ENCODE assay signal across 8 mouse cellular contexts in genomic region chr9:114731871-114732682, GRCm38 (mm10). TPM values are rescaled to one million over a fixed set of nuclear protein-coding genes. Genes with fewer than 3 reads are reported as not detected.
DNase-seq lines count a peak whose midpoint lies in the region; ATAC-seq and TF ChIP-seq lines count a peak whose summit lies in the region.

No protein-coding gene starts in this region.

- no peaks in the 10 kb centered on the region for H3K36me3 ChIP-seq in heart, embryonic 14.5 days (ENCODE audit: control insufficient read depth, insufficient read depth, low read length)
- H3K36me3 ChIP-seq in MEL (ENCODE audit: control insufficient read depth in 1 of 2, insufficient read depth in 2 of 2, low read length in 2 of 2), result peaks cover 0 to 25% of the 10 kb centered on the region in 2 experiments; a peak in 2 of 4 replicates
- no peaks in the 10 kb centered on the region for H3K36me3 ChIP-seq in lung, postnatal 0 days (ENCODE audit: insufficient read depth, low read length)

- intact Hi-C loops in heart, postnatal 25 days (cut with DNase I), result loop anchor here (2.0 kb wide), 1 partner anchor 43 kb away; the partner anchor contains the start of gene Dync1li1

- peak overlapping the region; percentile 93 for H3K9ac ChIP-seq in heart, embryonic 14.5 days (ENCODE audit: low read length)
- peak overlapping the region; percentile 77 for H3K9ac ChIP-seq in MEL (ENCODE audit: control insufficient read depth, low read depth, low read length, poor library complexity, severe bottlenecking)
- peak overlapping the region; percentile 68 for H3K9ac ChIP-seq in lung, postnatal 0 days (replicated peaks; ENCODE audit: low read depth)

- ATAC-seq in heart, embryonic 14.5 days (ENCODE audit: insufficient number of reproducible peaks, insufficient read depth, low FRiP score, low read depth), result no peak
- 0 out of 2 replicates have a peak, but pooled peaks have one; percentile 11 for ATAC-seq in granulocyte monocyte progenitor cell, adult 5-6 weeks (replicated peaks; ENCODE audit: poor library complexity, severe bottlenecking)
- no peak for ATAC-seq in lung, postnatal 0 days
- no peak for ATAC-seq in monocyte, adult 5-6 weeks (replicated peaks; ENCODE audit: insufficient number of reproducible peaks, low FRiP score, low TSS enrichment, poor library complexity, severe bottlenecking)
- no peak for ATAC-seq in cerebellum, adult (ENCODE audit: insufficient number of reproducible peaks, low FRiP score, low TSS enrichment)

- H3K27ac ChIP-seq in heart, embryonic 14.5 days (replicated peaks in 1 of 2; ENCODE audit: control insufficient read depth in 1 of 2, insufficient read depth in 1 of 2, low read depth in 2 of 2, low read length in 2 of 2), result peak overlapping the region in 1 of 2 experiments; percentile 91; a peak in 1 of 4 replicates
- peak overlapping the region; percentile 80 for H3K27ac ChIP-seq in MEL (ENCODE audit: control insufficient read depth, low read depth, low read length)
- peak overlapping the region; percentile 96 for H3K27ac ChIP-seq in lung, postnatal 0 days (ENCODE audit: low read length)

- peaks cover 25% of the 10 kb centered on the region for H3K79me2 ChIP-seq in MEL (ENCODE audit: control insufficient read depth, insufficient read depth, low read length, poor library complexity)

- H3K9me3 ChIP-seq in heart, embryonic 14.5 days (ENCODE audit: control insufficient read depth, low read length), result no peaks in the 10 kb centered on the region
- no peaks in the 10 kb centered on the region for H3K9me3 ChIP-seq in MEL (replicated peaks; ENCODE audit: insufficient read depth, low read length)
- no peaks in the 10 kb centered on the region for H3K9me3 ChIP-seq in lung, postnatal 0 days (ENCODE audit: low read length)

- 0 out of 4 replicates have a peak, but pooled peaks of 1 of the 2 experiments have one; percentile 13 for TF ChIP-seq EP300 in MEL (IDR thresholded peaks at IDR 0.05; ENCODE audit: low read depth in 1 of 2, low read length in 2 of 2)
- no peak for TF ChIP-seq EP300 in lung, postnatal 0 days (IDR thresholded peaks at IDR 0.05)

- peak overlapping the region; percentile 80 for H3K4me2 ChIP-seq in heart, embryonic 14.5 days (ENCODE audit: low read length)
- peak overlapping the region; percentile 75 for H3K4me2 ChIP-seq in lung, postnatal 0 days (replicated peaks; ENCODE audit: low read depth, low read length)

- no peaks in the 10 kb centered on the region for H3K27me3 ChIP-seq in heart, embryonic 14.5 days (ENCODE audit: control insufficient read depth, insufficient read depth, low read length)
- H3K27me3 ChIP-seq in MEL (ENCODE audit: control insufficient read depth in 1 of 2, insufficient read depth in 2 of 2, low read length in 2 of 2), result no peaks in the 10 kb centered on the region
- no peaks in the 10 kb centered on the region for H3K27me3 ChIP-seq in lung, postnatal 0 days (replicated peaks; ENCODE audit: insufficient read depth, low read length)

- H3K4me3 ChIP-seq in heart, embryonic 14.5 days (ENCODE audit: control insufficient read depth in 1 of 2, insufficient read depth in 1 of 2, low read depth in 1 of 2, low read length in 2 of 2), result peak overlapping the region; percentile 79 to 89
- H3K4me3 ChIP-seq in MEL (ENCODE audit: control insufficient read depth in 1 of 2, insufficient read depth in 1 of 2, low read depth in 2 of 2, low read length in 2 of 2), result peak overlapping the region; percentile 72 to 93
- H3K4me3 ChIP-seq in lung, postnatal 0 days (ENCODE audit: low read depth, low read length), result peak overlapping the region; percentile 72

- peaks cover 21 to 43% of the 10 kb centered on the region in 2 experiments for H3K4me1 ChIP-seq in heart, embryonic 14.5 days (ENCODE audit: control insufficient read depth in 2 of 2, insufficient read depth in 2 of 2, low read length in 2 of 2)
- H3K4me1 ChIP-seq in MEL (ENCODE audit: control insufficient read depth in 1 of 2, insufficient read depth in 2 of 2, low read length in 2 of 2), result peaks cover 6 to 23% of the 10 kb centered on the region in 2 experiments
- 0 out of 2 replicates have a peak, but pooled peaks cover 15% of the 10 kb centered on the region for H3K4me1 ChIP-seq in lung, postnatal 0 days (ENCODE audit: insufficient read depth, low read depth, low read length)

- TF ChIP-seq RAD21 in MEL (IDR thresholded peaks at IDR 0.05; ENCODE audit: low read depth, low read length), result no peak

- 59% methylated on average over 12 of the region's 12 CpGs for WGBS in heart, embryonic 14.5 days
- 55% methylated on average over 12 of the region's 12 CpGs for WGBS in lung, postnatal 0 days

- no peak for TF ChIP-seq CTCF in MEL (IDR thresholded peaks at IDR 0.05 in 2 of 3, conservative IDR thresholded peaks at IDR 0.05 in 1 of 3; ENCODE audit: control insufficient read depth in 1 of 3, insufficient read depth in 1 of 3, low read depth in 2 of 3, low read length in 3 of 3, poor library complexity in 1 of 3, severe bottlenecking in 1 of 3)
- no peak for TF ChIP-seq CTCF in lung, postnatal 0 days (IDR thresholded peaks at IDR 0.05)

- no peak for DNase-seq in heart, postnatal 25 days (ENCODE audit: low spot score)
- DNase-seq in MEL (ENCODE audit: low read depth, low spot score), result peak; percentile 77
- no peak for DNase-seq in lung, postnatal 0 days (ENCODE audit: low spot score)
- DNase-seq in thymus, postnatal 0 days (ENCODE audit: low spot score), result peak; percentile 56

- TF ChIP-seq POLR2A in MEL (IDR thresholded peaks at IDR 0.05; ENCODE audit: control insufficient read depth in 1 of 2, insufficient read depth in 1 of 2, low read depth in 1 of 2, low read length in 2 of 2, poor library complexity in 1 of 2), result no peak

TF ChIP-seq in MEL, 35 proteins besides CTCF, POLR2A, EP300 and RAD21:
- TF ChIP-seq SMC3 (IDR thresholded peaks at IDR 0.05; ENCODE audit: low read depth, low read length) (no peak), HCFC1 (IDR thresholded peaks at IDR 0.05; ENCODE audit: low read depth, low read length) (peak; percentile 59; the same call in 1 of the 2 replicates), KAT2A (conservative IDR thresholded peaks at IDR 0.05; ENCODE audit: low read depth, low read length) (no peak), ELF1 (IDR thresholded peaks at IDR 0.05; ENCODE audit: low read depth, low read length) (no peak), MYC (IDR thresholded peaks at IDR 0.05; ENCODE audit: low read depth, low read length) (peak; percentile 39; the same call in 1 of the 2 replicates), NRF1 (IDR thresholded peaks at IDR 0.05; ENCODE audit: insufficient read depth, low read depth, low read length, poor library complexity, severe bottlenecking) (peak; percentile 53; the same call in 1 of the 2 replicates), GATA1 (IDR thresholded peaks at IDR 0.05; ENCODE audit: low read depth, low read length) (no peak), TBP (IDR thresholded peaks at IDR 0.05; ENCODE audit: low read depth, low read length) (no peak), USF2 (IDR thresholded peaks at IDR 0.05; ENCODE audit: borderline replicate concordance in 1 of 2, insufficient read depth in 1 of 2, low read depth in 1 of 2, low read length in 2 of 2) (no peak)

RNA-seq across cellular contexts. Expression of gene Cmtm6, which starts 1.2 kb away (rescaled TPM):
- 41.9 and 45.2 TPM in 2 replicates for polyA plus RNA-seq in heart, embryonic 14.5 days (2014; fragmentation: Nextera tagmentation; extraction: Ambion mirVana)
- total RNA-seq in heart, postnatal 25 days (2021), result 10 to 100 TPM; 23.4 to 27.2 TPM
- 17.6 and 21.0 TPM in 2 replicates for total RNA-seq in MEL (2012; rRNA removed)
- 10 to 100 TPM in 1 of 2 experiments, not detected in 1; 21.7 TPM for polyA plus RNA-seq in MEL (2012; ENCODE audit: insufficient read depth in 1 of 2, insufficient read length in 2 of 2, low read depth in 1 of 2, low replicate concordance in 2 of 2, missing spikeins in 1 of 2)
- total RNA-seq in granulocyte monocyte progenitor cell, adult 5-6 weeks (2014; fragmentation: Nextera tagmentation), result 26.2 and 30.5 TPM in 2 replicates
- 46.7 and 50.0 TPM in 2 replicates for total RNA-seq in granulocyte monocyte progenitor cell, adult 5-6 weeks (2017)
- polyA plus RNA-seq in lung, postnatal 0 days (2015; fragmentation: Nextera tagmentation; extraction: Ambion mirVana), result 85.5 and 88.8 TPM in 2 replicates
- polyA plus RNA-seq in thymus, postnatal 0 days (2015; fragmentation: Nextera tagmentation; extraction: Ambion mirVana), result 92.2 and 93.4 TPM in 2 replicates
- total RNA-seq in monocyte, adult 5-6 weeks (2017), result 131 to 163 TPM (median 138 TPM) in 3 replicates

RNA-seq across cellular contexts. Expression of gene Dync1li1, which starts 43.5 kb away (rescaled TPM):
- polyA plus RNA-seq in heart, embryonic 14.5 days (2014; fragmentation: Nextera tagmentation; extraction: Ambion mirVana), result 80.1 and 82.5 TPM in 2 replicates
- total RNA-seq in heart, postnatal 25 days (2021), result 10 to 100 TPM; 72.6 to 75.8 TPM
- 35.2 TPM in 2 replicates for total RNA-seq in MEL (2012; rRNA removed)
- 10 to 100 TPM in 1 of 2 experiments, not detected in 1; 40.0 TPM for polyA plus RNA-seq in MEL (2012; ENCODE audit: insufficient read depth in 1 of 2, insufficient read length in 2 of 2, low read depth in 1 of 2, low replicate concordance in 2 of 2, missing spikeins in 1 of 2)
- 23.6 and 32.6 TPM in 2 replicates for total RNA-seq in granulocyte monocyte progenitor cell, adult 5-6 weeks (2014; fragmentation: Nextera tagmentation)
- total RNA-seq in granulocyte monocyte progenitor cell, adult 5-6 weeks (2017), result 44.0 and 45.1 TPM in 2 replicates
- 44.5 and 48.1 TPM in 2 replicates for polyA plus RNA-seq in lung, postnatal 0 days (2015; fragmentation: Nextera tagmentation; extraction: Ambion mirVana)
- 43.0 and 51.4 TPM in 2 replicates for polyA plus RNA-seq in thymus, postnatal 0 days (2015; fragmentation: Nextera tagmentation; extraction: Ambion mirVana)
- total RNA-seq in monocyte, adult 5-6 weeks (2017), result 66.7 to 93.5 TPM (median 91.6 TPM) in 3 replicates

RNA-seq across cellular contexts. Expression of gene Cmtm7, which starts 49.6 kb away (rescaled TPM):
- polyA plus RNA-seq in heart, embryonic 14.5 days (2014; fragmentation: Nextera tagmentation; extraction: Ambion mirVana), result 85.2 and 122 TPM in 2 replicates
- 10 to 100 TPM; 14.0 to 14.1 TPM for total RNA-seq in heart, postnatal 25 days (2021)
- total RNA-seq in MEL (2012; rRNA removed), result 290 and 352 TPM in 2 replicates
- 100 to 1,000 TPM in 1 of 2 experiments, not detected in 1; 545 TPM for polyA plus RNA-seq in MEL (2012; ENCODE audit: insufficient read depth in 1 of 2, insufficient read length in 2 of 2, low read depth in 1 of 2, low replicate concordance in 2 of 2, missing spikeins in 1 of 2)
- total RNA-seq in granulocyte monocyte progenitor cell, adult 5-6 weeks (2014; fragmentation: Nextera tagmentation), result 966 and 1,044 TPM in 2 replicates
- 864 and 928 TPM in 2 replicates for total RNA-seq in granulocyte monocyte progenitor cell, adult 5-6 weeks (2017)
- 65.0 and 74.8 TPM in 2 replicates for polyA plus RNA-seq in lung, postnatal 0 days (2015; fragmentation: Nextera tagmentation; extraction: Ambion mirVana)
- polyA plus RNA-seq in thymus, postnatal 0 days (2015; fragmentation: Nextera tagmentation; extraction: Ambion mirVana), result 299 and 301 TPM in 2 replicates
- total RNA-seq in monocyte, adult 5-6 weeks (2017), result 95.2 to 128 TPM (median 119 TPM) in 3 replicates

Comparison
In these comparisons a context has a peak if more than half of its experiments do, and no peak if none do; other contexts are left out.
1. DNase-seq: peak in MEL (single experiment) and thymus, postnatal 0 days (single experiment); none in heart, postnatal 25 days (single experiment) and lung, postnatal 0 days (single experiment).
2. Peak in every context shown above with its lines, with median percentiles within 50 percentile points of each other: H3K4me3 ChIP-seq and H3K9ac ChIP-seq.